Mouse (Mus musculus) layer of hippocampus, adult 9-11 months (tissue): ENCODE results near the gene Tef.
A peak's percentile ranks its signal among the peaks of the same experiment; 100 is the strongest.

Source experiments
- DNase-seq: peaks from one replicate; pipeline ENCODE4 v3.0.0; 2022

The Tef gene

DNA sequence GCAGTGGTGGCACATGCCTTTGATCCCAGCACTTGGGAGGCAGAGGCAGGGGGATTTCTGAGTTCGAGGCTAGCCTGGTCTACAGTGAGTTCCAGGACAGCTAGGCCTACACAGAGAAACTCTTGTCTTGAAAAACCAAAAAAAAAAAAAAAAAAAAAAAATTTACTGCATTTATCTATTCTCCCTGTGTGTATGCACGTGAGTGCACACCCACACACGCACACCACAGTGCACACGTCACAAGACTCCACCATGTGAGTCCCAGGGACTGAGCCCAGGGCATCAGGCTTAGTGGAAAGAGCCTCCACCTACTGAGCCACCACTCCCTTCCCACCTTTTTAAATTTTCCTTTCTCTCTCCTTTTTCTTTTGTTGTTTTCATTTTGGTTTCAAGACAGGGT lies 28.3 kb downstream of the Tef start:
- no peak for DNase-seq

DNA sequence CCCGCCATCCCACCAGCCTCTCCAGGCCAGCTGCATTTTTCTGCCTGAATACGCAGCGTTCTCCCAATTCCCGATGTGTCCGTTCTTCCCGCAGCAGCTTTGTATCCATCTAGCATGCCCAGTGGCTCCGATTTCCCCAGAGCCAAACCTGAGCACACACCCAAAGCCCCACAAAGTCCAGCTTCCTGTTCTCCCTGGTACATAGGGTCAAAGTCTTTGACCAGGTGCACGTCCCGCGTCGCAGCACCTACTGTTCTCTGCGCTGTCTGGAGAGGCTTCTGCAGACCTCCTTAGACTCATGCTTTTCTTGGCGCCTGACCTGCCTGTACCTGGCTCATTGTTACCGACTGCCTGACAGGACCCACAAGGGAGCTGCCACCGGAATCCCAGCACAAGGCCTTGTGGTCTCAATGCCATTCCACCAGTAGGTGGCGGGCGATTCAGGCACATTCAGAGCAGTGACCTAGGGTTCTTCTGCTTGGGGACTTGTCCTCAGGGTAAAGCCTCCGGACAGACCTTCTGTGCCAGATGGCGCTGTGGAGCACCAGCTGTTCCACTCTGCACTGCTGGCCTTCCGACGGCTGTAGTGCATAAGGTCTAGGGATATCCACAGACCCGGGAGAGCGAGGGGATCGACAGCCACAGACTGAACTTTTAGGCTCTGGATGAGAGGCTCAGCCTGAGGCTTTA lies 29.1 kb downstream of the Tef start:
- peak; percentile 90 for DNase-seq

- DNase-seq, result no peak
These were observed 30.0 kb downstream of the Tef start for GRCm38 (mm10) chr15:81832219-81832618.

GRCm38 (mm10) chr15:81833481-81833880 lies 31.3 kb downstream of the Tef start:
- DNase-seq, result no peak

- no peak for DNase-seq
These were observed 32.1 kb downstream of the Tef start for GRCm38 (mm10) chr15:81834171-81834841.

DNA sequence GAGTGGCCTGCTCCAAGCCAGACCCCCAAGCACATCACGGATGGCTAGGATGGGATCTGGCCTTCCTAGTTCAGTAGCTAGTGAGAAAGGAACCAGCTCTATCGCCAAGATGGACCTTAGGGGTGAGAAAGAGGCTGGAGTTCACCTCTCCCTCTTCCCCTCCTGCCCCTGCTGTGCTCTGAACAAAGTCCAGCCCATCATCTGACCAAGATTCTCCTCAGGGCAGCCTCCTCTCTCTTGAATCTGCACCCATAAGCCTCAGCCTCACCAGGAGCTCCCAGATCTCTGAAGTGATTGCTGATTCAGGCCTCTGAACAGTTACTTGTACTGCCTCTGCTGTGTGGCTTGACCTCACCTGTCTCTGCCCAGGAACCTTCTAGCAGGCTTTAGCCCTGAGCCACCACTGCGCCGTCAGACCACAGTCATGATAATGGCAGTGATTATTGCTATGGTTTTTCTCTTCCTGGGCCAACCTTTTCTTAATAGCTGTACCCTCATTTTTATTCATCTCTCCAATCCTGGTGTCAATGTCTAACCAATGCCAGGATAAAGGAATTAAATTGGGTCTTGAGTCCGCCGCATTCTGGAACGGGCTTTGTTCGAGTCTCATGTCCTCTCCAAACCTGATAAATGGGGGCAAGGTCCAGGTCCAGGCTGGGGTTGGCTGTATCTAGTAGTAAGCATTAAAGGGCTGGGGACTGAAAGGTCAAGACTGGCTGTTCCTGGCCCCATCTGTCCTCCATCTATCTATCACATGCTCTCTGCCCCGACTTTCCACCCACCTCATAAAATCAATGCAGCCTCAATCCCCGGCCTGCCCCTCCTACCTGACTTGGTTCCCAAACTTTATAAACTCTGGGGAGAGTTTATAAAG lies 33.0 kb downstream of the Tef start:
- DNase-seq, result no peak

GRCm38 (mm10) chr15:81836124-81836821 lies 34.1 kb downstream of the Tef start:
- DNase-seq, result peak; percentile 95

GRCm38 (mm10) chr15:81836966-81837920 lies 35.0 kb downstream of the Tef start:
- no peak for DNase-seq

DNA sequence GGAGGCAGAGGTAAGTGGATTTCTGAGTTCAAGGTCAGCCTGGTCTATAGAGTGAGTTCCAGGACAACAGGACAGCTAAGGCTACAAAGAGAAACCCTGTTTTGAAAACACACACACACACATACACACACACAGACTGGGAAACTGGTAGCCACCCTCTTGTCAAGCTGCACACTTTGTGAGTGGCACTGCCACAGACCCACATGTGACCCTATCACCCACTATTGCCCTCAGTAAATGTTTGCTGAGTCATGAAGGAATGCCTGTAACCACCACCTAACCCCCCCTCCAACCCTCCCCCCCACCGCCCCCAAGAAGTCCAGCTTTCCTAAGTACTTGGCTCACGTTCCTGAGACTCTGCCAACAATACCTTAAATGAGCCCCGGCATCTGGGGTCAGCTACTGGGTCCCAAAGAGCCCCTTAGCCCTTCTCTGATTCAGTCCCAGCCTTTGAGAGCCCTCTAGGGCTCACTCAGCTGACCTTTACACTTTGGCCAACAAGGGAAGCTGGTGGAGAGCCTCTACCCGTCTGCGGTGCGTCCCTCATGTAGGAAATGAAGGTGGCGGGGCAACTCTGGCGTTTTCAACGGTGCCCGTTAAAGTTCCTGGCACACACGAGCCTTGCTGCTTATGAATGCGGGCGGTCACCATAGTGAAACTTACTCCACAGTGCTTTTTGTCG lies 36.5 kb downstream of the Tef start:
- no peak for DNase-seq

DNA sequence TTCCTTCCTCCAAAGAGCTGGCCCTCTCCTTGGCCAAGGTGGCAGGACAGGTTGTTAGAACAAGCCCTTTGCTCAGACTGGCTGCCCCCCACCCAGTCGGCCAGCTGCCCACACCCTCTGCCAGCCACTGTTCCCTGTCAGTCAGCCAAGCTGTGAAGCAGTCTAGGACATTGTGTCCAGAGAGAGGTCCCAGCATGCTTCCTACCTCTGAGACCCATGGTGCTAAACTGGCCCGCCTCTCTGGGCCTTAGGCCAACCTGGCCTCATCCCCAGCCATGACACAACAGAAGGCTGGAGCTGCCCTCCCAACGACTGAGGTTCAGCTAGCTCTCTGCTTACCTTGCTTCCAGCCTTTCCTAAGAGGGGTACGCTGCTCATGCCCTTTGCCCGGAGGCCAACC lies 37.4 kb downstream of the Tef start:
- DNase-seq, result peak; percentile 93

DNA sequence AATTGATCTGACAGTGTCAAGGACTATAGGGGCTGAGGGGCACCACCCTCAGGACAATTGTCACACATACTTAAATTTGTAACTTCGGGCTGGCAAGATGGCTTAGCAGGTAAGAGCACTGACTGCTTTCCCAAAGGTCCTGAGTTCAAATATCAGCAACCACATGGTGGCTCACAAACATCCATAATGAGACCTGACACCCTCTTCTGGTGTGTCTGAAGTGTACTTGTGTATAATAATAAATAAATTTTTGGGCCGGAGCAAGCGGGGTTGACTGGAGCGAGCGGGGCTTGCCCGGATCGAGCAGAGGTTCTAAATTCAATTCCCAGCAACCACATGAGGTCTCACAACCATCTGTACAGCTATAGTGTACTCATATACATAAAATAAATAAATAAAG lies 38.1 kb downstream of the Tef start:
- no peak for DNase-seq

DNA sequence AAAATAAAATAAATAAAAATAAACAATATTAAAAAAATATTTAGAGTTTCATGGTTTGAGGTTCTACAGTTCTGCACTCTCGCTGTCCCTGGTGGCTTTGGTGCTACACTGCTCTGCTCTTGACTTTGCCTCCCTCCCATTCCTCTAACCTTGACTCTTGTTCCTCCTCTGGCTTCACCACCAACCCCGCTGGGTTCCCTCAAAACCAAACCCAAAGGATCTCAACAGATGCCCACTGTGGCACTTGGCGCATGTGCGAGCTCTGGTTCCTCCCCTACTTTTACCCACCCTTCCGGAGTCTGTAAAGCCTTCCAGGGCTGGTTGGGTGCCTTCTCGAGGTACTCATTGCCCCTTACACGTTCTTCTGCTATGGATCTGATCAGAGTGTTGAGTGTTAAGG lies 40.1 kb downstream of the Tef start:
- DNase-seq, result no peak

GRCm38 (mm10) chr15:81845033-81845625 lies 42.9 kb downstream of the Tef start:
- no peak for DNase-seq

GRCm38 (mm10) chr15:81845724-81846123 lies 43.5 kb downstream of the Tef start:
- DNase-seq, result no peak

- no peak for DNase-seq
These were observed 44.5 kb downstream of the Tef start for GRCm38 (mm10) chr15:81846755-81847154.

DNA sequence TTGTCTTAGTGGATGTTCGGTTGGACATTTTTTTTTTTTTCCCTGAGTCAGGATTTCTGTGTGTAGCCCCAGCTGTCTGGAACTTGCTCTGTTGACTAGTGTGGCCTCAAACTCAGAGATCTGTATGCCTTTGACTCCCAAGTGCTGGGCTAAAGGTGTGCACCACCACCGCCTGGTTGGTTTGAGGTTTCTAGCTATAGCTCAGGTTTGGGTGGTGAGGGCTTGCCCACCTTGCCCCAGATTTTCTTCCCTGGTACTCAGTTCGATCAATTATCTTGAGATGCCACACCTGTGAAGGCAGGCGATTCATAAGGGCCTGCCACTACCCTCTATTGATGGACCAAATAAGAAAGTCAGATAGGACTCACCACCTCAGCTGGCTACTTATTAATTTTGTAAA lies 44.9 kb downstream of the Tef start:
- DNase-seq, result no peak

DNA sequence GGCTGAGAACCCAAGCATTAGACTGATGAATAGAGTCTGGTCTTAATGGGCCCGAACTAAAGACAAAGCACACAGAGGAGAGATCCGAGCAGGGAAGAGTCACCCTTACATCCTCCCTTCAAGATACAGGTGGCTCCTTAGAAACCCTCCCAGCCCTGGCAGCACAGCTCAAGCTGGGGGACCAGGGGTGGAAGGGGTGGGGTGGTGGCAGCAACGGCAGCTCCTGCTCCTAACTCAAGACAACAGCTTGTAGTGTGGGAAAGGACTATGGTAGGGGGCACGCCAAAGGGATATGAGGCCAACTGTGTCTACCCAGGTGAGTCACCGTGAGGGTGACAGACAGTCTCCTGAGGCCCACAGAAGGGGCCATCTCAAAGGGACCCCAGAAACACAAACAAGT lies 45.6 kb downstream of the Tef start:
- DNase-seq, result no peak

- peak; percentile 73 for DNase-seq
These were observed 46.1 kb downstream of the Tef start for GRCm38 (mm10) chr15:81848301-81848700.

DNA sequence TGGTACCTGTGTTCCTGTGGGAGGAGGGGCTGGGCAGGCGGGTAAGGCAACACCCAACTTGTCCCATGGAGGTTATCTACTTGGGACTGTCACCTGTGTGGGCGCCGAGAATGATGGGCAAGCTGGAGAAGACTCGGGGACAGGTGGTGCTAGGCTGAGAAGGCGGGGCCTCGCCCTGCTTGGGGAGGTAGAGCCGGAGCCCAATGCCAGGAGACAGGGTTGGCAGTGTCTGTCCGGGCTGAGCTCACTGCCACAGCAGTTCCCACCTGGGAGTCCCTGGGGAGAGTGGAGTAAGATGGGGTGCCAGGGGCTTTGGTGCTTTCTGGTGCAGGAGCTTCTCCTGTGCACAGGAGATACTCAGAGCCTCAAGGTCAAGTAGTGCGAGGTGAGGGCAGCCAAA lies 46.9 kb downstream of the Tef start:
- DNase-seq, result no peak

GRCm38 (mm10) chr15:81850718-81851117 lies 48.5 kb downstream of the Tef start:
- no peak for DNase-seq

- DNase-seq, result no peak
These were observed 49.2 kb downstream of the Tef start for GRCm38 (mm10) chr15:81851375-81851774.
